8 mouse cellular contexts compared by ENCODE assay signal in genomic region chr1:156558024-156558930, GRCm38 (mm10). TPM values are rescaled to one million over a fixed set of nuclear protein-coding genes. Genes with fewer than 3 reads are reported as not detected.
A peak's percentile ranks its signal among the peaks of the same experiment; 100 is the strongest.
DNase-seq lines count a peak whose midpoint lies in the region; ATAC-seq lines count a peak whose summit lies in the region.

Gene Abl2, plus strand, starts transcription at chr1:156558786.

- peaks cover 23% of the 10 kb centered on the region for H3K4me1 ChIP-seq in hindbrain, embryonic 15.5 days (replicated peaks)

- H3K27ac ChIP-seq in hindbrain, embryonic 15.5 days (replicated peaks) = peak within 1 kb of the TSS; percentile 97
- H3K27ac ChIP-seq in macrophage = no peak within 1 kb of the TSS

- no peaks in the 10 kb centered on the region for H3K27me3 ChIP-seq in hindbrain, embryonic 15.5 days

- peak within 1 kb of the TSS; percentile 99 for H3K9ac ChIP-seq in hindbrain, embryonic 15.5 days

- DNase-seq in R1 (ENCODE audit: low read depth, low spot score) = peak; percentile 91
- peak; percentile 91 to 95 for DNase-seq in cerebellum, postnatal 25 days
- DNase-seq in frontal cortex, postnatal 36 days (ENCODE audit: low spot score in 2 of 2) = peak; percentile 80 to 86
- DNase-seq in left cerebral cortex, adult 18-20 months (ENCODE audit: low spot score in 2 of 2) = peak; percentile 78 to 91
- DNase-seq in right cerebral cortex, adult 18-20 months = peak; percentile 93
- DNase-seq in urinary bladder, postnatal 10 days (ENCODE audit: low spot score) = peak; percentile 57

- H3K4me2 ChIP-seq in hindbrain, embryonic 15.5 days = peak within 1 kb of the TSS; percentile 82

- peak; percentile 96 for ATAC-seq in hindbrain, embryonic 15.5 days (ENCODE audit: low FRiP score, low read depth)

- H3K79me2 ChIP-seq in macrophage (ENCODE audit: inconsistent target) = peaks cover 41% of the 10 kb centered on the region

- WGBS in hindbrain, embryonic 15.5 days = 7% methylated on average over 58 of the region's 60 CpGs
- 17% methylated on average over 41 of the region's 60 CpGs for WGBS in macrophage (ENCODE audit: missing documents)

- H3K36me3 ChIP-seq in hindbrain, embryonic 15.5 days = no peaks in the 10 kb centered on the region
- no peaks in the 10 kb centered on the region for H3K36me3 ChIP-seq in macrophage (ENCODE audit: inconsistent target)

- H3K4me3 ChIP-seq in hindbrain, embryonic 15.5 days = peak within 1 kb of the TSS; percentile 98
- H3K4me3 ChIP-seq in macrophage (ENCODE audit: inconsistent target) = peak within 1 kb of the TSS; percentile 55

- no peaks in the 10 kb centered on the region for H3K9me3 ChIP-seq in hindbrain, embryonic 15.5 days

RNA-seq across cellular contexts. Expression of gene Abl2, which starts in this region (rescaled TPM):
- 5.7 and 5.8 TPM in 2 replicates for polyA plus RNA-seq in hindbrain, embryonic 15.5 days (2015; fragmentation: Nextera tagmentation; extraction: Ambion mirVana)
- total RNA-seq in left cerebral cortex, adult 18-20 months (2021) = 10 to 100 TPM; 55.5 to 64.0 TPM
- total RNA-seq in macrophage (2018; cell fraction: chromatin; rRNA removed) = 100 to 1,000 TPM in 5 of 26 experiments, 10 to 100 TPM in 21; 30.1 to 173 (median 71.8) TPM
- total RNA-seq in macrophage (2018; cell fraction: cytosol; rRNA removed) = 10 to 100 TPM; 13.9 to 57.3 (median 23.5) TPM
- total RNA-seq in macrophage (2018; cell fraction: nucleus; rRNA removed) = 100 to 1,000 TPM in 2 of 26 experiments, 10 to 100 TPM in 24; 25.2 to 194 (median 52.4) TPM
- polyA plus RNA-seq in macrophage (2018) = 11.1 to 17.5 TPM (median 16.3 TPM) in 3 replicates
